Mouse (Mus musculus): Measurements from ENCODE around the gene 9230104L09Rik.

9230104L09Rik gene

DNA sequence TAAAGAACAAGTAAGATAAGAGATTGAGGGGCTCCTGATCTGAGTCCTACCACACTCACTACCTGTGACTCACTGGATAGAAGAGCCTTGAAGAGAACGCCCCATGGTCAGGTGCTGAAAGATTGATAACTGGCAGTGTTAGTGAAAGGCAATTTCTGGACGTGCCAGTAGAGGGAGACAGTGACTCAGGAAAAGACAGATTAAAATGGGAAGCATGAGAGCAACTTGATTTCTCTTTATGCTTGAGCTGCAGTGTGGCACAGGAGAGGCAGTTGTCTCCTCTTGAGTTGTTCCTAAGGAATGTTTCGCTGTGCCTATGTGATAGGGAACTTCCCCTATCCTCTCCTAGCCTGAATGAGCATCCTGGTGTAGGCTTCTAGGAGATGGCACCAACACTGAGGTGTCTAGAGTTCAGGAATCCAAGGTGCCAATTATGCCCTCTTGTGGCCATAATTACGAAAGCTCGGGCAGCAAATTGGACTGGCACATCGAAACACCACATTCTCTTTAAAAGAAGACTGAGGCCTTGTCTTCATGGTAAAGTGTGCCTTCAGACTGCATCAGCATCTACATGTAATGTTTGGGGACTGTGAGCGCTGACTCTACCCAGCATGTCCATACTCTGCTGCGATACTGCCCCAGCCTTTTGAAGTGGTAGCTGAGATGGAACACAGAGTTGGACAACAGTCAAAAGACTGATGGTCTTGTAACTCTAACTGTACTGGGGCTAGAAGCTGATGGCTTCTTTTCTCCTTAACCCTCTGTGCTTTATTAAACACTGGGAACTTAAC, 13.5 kb downstream of the 9230104L09Rik start:
- DNase-seq, result peak; percentile 85 to 90

DNA sequence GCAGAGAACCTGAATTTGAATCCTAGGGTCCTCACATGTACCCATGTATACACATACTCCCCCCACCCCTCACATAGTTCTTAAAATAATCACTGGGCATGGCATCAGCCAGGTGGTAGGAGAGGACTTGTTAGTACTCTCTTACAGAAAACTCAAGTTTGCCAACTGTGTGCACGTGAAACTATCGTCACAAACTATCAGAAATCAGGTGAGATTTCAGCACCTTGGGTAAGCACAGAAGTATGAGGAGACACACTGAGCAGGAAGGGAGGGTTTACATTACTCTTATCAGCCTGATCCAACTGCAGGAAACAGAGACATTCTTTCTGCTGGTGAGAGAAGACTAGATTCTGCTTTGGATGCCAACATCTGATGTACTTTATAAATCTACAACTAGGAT, 25.6 kb downstream of the 9230104L09Rik start:
- no peak for DNase-seq

DNA sequence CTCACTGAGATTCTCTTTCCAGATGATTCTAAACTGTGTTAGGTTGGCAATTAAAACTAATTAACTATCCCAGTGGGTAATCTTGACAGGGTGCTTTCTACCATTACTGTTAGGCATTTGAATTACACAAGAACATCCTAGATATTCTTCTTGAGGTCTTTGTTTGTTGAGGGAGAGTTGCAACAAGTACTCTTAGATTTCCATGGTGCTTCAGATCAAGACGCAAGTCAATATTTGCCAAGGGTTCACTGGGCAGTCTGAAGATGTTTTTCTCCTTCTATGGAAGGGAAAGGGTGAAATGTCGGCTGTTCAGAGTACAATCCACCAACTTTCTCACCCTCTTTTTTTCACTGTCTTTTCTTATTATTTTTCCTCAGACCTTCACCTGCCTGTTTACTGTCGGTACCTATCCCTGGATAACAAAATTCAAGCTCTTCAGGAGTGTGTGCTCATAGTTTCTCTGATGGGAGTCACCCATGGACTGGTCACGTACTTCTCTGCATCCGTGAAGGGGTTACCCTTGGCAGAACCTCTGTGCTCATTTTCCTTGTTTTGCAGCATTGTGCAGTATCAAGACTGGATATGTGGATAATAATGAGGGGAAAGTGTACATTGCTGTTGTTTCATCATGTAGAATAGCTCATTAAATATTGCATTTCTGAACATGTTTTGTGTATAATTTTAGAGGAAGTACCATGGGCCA, 26.6 kb downstream of the 9230104L09Rik start:
- no peak for DNase-seq

DNA sequence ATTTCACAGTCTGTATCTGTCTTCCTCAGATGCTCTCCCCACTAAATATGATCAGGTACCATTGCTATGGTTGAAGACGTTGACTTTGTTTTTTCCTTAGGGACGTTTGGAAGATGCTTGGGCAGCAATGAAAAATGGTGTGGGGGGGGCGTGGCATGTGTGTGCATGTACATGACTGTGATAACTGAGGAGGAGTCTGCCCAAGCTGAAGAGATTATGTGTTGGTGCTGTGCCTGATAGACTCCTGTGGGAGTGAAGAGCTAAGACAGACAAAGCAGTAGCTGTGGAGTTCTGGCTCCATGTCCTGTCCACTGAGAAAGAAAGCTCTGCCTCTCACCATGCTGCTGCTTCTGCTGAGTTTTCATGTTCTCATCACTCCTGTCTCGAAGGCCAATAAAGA, 29.9 kb downstream of the 9230104L09Rik start, which contains the start of gene Cst9:
Gene Cst9, plus strand, starts transcription at position 236 of the 400 bp plus-strand sequence.
- DNase-seq, result no peak

DNA sequence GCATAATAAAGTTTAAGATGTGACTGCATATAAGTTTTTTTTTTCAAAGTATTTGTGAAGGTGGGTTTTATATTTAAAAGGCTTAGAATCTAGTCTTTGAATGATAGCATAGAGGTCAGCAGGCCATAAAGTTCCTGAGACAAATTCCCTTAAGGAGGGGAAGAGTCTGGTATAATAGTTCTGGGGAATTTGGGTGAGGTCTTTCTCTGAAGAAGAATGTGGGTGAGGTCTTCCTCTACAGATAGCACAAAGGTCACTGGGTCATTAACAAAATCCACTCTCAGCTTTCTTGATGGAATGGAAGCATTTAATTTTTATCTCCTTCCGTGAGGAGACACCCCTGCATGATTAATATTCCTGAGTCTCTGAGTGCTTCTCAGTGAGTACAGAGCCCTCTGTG, 38.9 kb downstream of the 9230104L09Rik start:
- no peak for DNase-seq

DNA sequence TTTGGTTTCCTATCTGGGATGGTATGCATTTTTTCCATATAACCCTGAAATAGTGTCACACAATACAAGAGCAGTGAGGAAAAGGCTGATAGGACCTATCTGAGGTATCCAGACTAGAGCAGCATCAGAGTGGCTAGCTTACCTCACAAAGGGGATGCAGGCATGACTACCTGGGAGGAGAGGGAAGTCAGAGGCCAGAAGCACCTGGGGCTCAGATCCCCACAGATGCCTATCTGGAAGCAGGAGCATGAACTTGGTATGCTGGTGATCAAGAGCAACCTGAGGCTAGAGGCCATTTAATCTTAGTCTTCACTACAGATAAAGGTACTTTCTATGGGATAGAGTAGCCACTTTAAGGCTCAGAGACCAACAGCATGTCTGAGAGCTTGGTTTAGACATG, 44.9 kb downstream of the 9230104L09Rik start, which contains the start of gene Cst13:
Gene Cst13, plus strand, starts transcription at position 173 of the 400 bp plus-strand sequence.
- no peak for DNase-seq

DNA sequence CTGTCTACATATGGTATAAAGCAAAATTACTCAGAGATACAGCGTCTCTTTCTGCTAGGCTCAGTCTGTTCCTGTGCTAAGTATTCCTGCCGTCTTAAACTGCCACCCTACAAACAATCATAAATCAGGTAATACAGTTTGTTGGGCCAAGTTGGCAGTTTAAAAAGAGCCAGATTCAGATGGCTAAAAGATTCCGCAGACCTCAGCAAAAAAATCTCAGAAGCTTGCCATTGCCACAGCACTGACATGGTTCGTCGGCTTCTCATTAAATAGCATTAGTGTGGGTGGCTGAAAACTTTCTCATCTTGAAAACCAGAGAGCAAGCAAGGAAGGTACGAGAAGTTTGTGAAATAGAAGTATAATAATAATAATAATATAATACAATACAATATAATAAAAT, 58.1 kb downstream of the 9230104L09Rik start:
- DNase-seq, result no peak

DNA sequence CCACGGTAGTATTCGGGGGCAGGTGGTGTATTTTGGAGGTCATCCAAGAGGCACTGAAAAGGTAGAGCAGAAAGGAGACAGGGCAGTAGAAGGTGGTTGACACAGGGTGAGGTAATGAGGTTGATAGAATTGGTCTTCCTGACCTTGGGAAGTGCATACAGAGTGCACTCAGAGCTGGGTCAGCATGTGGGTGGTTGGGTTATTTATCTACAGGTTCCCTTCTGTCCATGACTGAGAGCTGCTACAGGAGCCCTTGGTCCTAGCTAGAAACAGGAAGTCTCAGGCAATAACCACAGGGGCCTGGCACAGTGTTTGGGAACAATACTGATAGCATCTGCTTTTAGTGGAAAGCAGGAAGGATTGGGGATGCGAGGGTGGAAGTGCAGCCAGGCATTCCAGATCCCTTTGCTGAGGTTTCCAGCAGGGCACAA, 63.3 kb downstream of the 9230104L09Rik start:
- DNase-seq, result peak; percentile 77 to 84

DNA sequence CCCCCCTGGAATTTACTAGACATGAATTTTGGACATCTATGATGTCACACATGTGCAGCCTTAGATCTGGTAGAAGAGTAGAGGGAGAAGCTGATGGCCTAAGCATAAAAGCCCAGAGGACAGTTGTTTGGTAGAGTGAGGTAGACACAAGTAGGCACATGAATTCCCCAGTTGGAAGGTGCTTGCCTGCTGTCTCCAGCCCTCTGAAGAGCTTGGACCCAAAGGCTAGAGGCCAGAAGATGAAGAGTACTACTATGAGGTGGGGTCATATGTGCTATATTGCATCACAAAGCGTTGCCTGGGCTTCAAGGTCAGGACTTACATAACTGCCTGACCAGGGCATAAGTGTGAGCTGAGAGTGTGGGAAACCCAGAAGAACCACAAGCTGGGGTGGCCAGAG, 66.4 kb downstream of the 9230104L09Rik start, which contains the start of gene Cst8:
Gene Cst8, plus strand, starts transcription at position 301 of the 400 bp plus-strand sequence.
- DNase-seq, result no peak
